Mouse (Mus musculus): ENCODE measurements around the gene Mbd5. TPM values are rescaled to one million over a fixed set of nuclear protein-coding genes. Genes with fewer than 3 reads are reported as not detected.
A peak's percentile ranks its signal among the peaks of the same experiment; 100 is the strongest.
"Not testable (repeated sequence)": the region's sequence is repeated elsewhere in the genome, so short reads cannot be mapped to it uniquely, and the experiment has no call there.

Gene Mbd5
- polyA plus RNA-seq, 1 experiment from 2014 or later, result 40.2 TPM

- Histone ChIP-seq H3K9me3 (no peaks in the 10 kb centered on the region), H3K36me3 (no peaks in the 10 kb centered on the region), H3K27ac (no peak overlapping the region), H3K9ac (replicated peaks) (no peak overlapping the region), H3K27me3 (no peaks in the 10 kb centered on the region), H3K4me3 (replicated peaks) (no peak overlapping the region), H3K4me1 (replicated peaks) (no peaks in the 10 kb centered on the region), H3K4me2 (replicated peaks) (no peak overlapping the region)
- 90% methylated on average over 3 of the region's 3 CpGs for WGBS
- ATAC-seq, result no peak
Measured at GRCm38 (mm10) chr2:49177015-49177414, 227.7 kb downstream of the Mbd5 start.

GRCm38 (mm10) chr2:49190984-49191383 lies 241.7 kb downstream of the Mbd5 start:
- Histone ChIP-seq H3K27ac (peak overlapping the region; percentile 47; the same call in 1 of the 2 replicates), H3K36me3 (peaks cover under 1% of the 10 kb centered on the region; the same call in 1 of the 2 replicates), H3K4me2 (replicated peaks) (no peak overlapping the region), H3K4me1 (replicated peaks) (no peaks in the 10 kb centered on the region), H3K9ac (replicated peaks) (no peak overlapping the region), H3K9me3 (no peaks in the 10 kb centered on the region; the same call in 1 of the 2 replicates), H3K27me3 (no peaks in the 10 kb centered on the region), H3K4me3 (replicated peaks) (no peak overlapping the region)
- no peak for ATAC-seq
- 78% methylated on average over 2 of the region's 2 CpGs for WGBS

DNA sequence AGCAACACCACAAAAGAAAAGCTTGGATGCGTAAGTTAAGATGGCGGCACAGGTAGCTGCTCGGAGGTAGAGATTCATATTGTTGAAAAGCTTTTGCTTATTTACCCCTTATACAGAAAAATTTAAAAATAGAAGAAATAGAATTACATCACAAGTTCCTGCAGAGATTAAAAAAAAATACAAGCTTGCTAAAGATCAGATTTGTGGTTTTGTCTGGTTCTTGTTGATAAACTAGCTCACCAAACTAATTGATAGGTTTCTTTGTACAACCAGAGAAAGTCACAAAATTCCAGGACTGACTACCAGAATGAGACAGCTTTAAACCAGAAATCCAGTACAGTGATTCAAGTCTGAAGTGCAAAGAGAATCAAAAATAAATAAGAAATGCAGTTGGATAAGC lies 242.4 kb downstream of the Mbd5 start:
- ATAC-seq, result no peak
- no peak overlapping the region for H3K9ac ChIP-seq (replicated peaks)
- no peaks in the 10 kb centered on the region for H3K36me3 ChIP-seq
- no peak overlapping the region for H3K4me2 ChIP-seq (replicated peaks)
- no peak overlapping the region for H3K27ac ChIP-seq
- no peaks in the 10 kb centered on the region for H3K4me1 ChIP-seq (replicated peaks)
- WGBS, result 96% methylated on average over 3 of the region's 3 CpGs
- H3K27me3 ChIP-seq, result no peaks in the 10 kb centered on the region
- no peak overlapping the region for H3K4me3 ChIP-seq (replicated peaks)
- H3K9me3 ChIP-seq, result no peaks in the 10 kb centered on the region

- Histone ChIP-seq H3K9me3 (no peaks in the 10 kb centered on the region), H3K27me3 (no peaks in the 10 kb centered on the region), H3K36me3 (no peaks in the 10 kb centered on the region), H3K4me3 (replicated peaks) (no peak overlapping the region), H3K4me2 (replicated peaks) (no peak overlapping the region), H3K9ac (replicated peaks) (no peak overlapping the region), H3K4me1 (replicated peaks) (no peaks in the 10 kb centered on the region), H3K27ac (no peak overlapping the region)
- 65% methylated on average over 1 of the region's 1 CpGs for whole genome bisulfite sequencing
- no peak for ATAC-seq
Measured at GRCm38 (mm10) chr2:49204081-49204480, 254.8 kb downstream of the Mbd5 start.

DNA sequence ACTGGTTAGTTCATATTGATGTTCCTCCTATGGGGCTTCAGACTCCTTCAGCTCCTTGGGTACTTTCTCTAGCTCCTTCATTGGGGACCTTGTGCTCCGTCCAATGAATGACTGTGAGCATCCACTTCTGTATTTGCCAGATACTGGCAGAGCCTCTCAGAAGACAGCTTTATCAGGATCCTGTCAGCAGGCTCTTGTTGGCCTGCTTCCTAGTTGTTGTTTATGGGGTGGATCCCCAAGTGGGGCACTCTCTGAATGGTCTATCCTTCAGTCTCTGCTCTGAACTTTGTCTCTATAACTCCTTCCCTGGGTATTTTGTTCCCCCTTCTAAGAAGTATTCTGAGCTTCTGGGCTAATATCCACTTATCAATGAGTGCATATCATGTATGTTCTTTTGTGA lies 256.4 kb downstream of the Mbd5 start:
- WGBS, result 100% methylated on average over 1 of the region's 1 CpGs
- H3K4me2 ChIP-seq (replicated peaks); H3K4me1 ChIP-seq (replicated peaks); H3K27me3 ChIP-seq; H3K9me3 ChIP-seq; H3K27ac ChIP-seq; H3K9ac ChIP-seq (replicated peaks); H3K36me3 ChIP-seq; ATAC-seq; H3K4me3 ChIP-seq (replicated peaks): not testable (repeated sequence)

- Histone ChIP-seq H3K36me3 (no peaks in the 10 kb centered on the region), H3K4me2 (replicated peaks) (no peak overlapping the region), H3K9me3 (no peaks in the 10 kb centered on the region), H3K4me1 (replicated peaks) (no peaks in the 10 kb centered on the region), H3K4me3 (replicated peaks) (no peak overlapping the region), H3K27ac (no peak overlapping the region), H3K27me3 (no peaks in the 10 kb centered on the region), H3K9ac (replicated peaks) (no peak overlapping the region)
- 82% methylated on average over 3 of the region's 3 CpGs for WGBS
- no peak for ATAC-seq
Measured at GRCm38 (mm10) chr2:49209349-49209748, 260.0 kb downstream of the Mbd5 start.

GRCm38 (mm10) chr2:49210408-49210807 lies 261.1 kb downstream of the Mbd5 start:
- H3K36me3 ChIP-seq, result no peaks in the 10 kb centered on the region
- H3K4me1 ChIP-seq (replicated peaks), result no peaks in the 10 kb centered on the region
- H3K27me3 ChIP-seq, result no peaks in the 10 kb centered on the region
- no peak overlapping the region for H3K4me2 ChIP-seq (replicated peaks)
- ATAC-seq, result no peak
- no peak overlapping the region for H3K9ac ChIP-seq (replicated peaks)
- H3K9me3 ChIP-seq, result no peaks in the 10 kb centered on the region
- no peak overlapping the region for H3K27ac ChIP-seq
- H3K4me3 ChIP-seq (replicated peaks), result no peak overlapping the region
- WGBS, result 91% methylated on average over 1 of the region's 1 CpGs

- H3K9me3 ChIP-seq, result no peaks in the 10 kb centered on the region
- H3K4me3 ChIP-seq (replicated peaks), result no peak overlapping the region
- no peak overlapping the region for H3K9ac ChIP-seq (replicated peaks)
- no peak for ATAC-seq
- H3K27ac ChIP-seq, result no peak overlapping the region
- H3K36me3 ChIP-seq, result no peaks in the 10 kb centered on the region
- no peak overlapping the region for H3K4me2 ChIP-seq (replicated peaks)
- H3K27me3 ChIP-seq, result no peaks in the 10 kb centered on the region
- no peaks in the 10 kb centered on the region for H3K4me1 ChIP-seq (replicated peaks)
Measured at GRCm38 (mm10) chr2:49229725-49230124, 280.4 kb downstream of the Mbd5 start.

DNA sequence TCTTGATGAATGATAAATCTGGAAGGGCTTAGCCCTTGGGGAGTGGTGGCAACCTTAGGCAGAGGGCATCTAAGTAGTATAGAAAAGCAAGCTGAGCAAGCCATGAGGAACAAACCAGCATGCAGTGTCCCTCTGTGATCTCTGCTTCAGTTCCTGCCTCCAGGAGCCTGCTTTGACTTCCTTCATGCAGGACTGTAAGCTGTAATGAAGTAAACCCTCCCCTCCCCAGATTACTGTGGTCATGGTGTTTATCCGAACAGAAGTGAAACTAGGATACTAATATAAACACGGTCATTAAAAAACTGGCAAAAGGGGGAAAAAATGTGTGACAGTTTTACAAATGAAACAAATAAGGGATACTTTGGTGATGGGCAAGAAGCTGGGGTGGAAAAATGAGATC lies 284.8 kb downstream of the Mbd5 start:
- no peaks in the 10 kb centered on the region for H3K4me1 ChIP-seq (replicated peaks)
- H3K27me3 ChIP-seq, result no peaks in the 10 kb centered on the region
- H3K9ac ChIP-seq (replicated peaks), result no peak overlapping the region
- H3K9me3 ChIP-seq, result no peaks in the 10 kb centered on the region
- 90% methylated on average over 2 of the region's 2 CpGs for WGBS
- H3K4me3 ChIP-seq (replicated peaks), result no peak overlapping the region
- H3K36me3 ChIP-seq, result peaks cover 10% of the 10 kb centered on the region
- H3K27ac ChIP-seq, result no peak overlapping the region
- no peak for ATAC-seq
- no peak overlapping the region for H3K4me2 ChIP-seq (replicated peaks)

DNA sequence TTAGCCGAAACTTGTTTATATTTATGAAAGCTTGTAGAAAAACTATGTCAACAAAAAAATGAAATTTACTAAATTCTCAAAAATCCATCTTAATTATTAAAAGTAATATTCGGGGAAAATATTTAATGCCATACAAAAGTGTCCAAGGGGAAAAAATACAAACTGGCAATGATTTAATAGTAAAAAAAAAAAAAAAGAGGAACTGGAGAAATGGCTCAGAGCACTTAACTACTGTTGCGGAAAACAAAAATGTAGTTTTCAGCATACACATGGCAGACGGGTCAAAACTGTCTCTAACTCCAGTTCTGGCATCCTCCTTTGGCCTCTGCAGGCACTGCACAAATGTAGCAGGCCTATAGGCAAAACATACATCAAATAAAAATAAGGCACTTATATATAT lies 292.4 kb downstream of the Mbd5 start:
- 91% methylated on average over 4 of the region's 4 CpGs for WGBS
- H3K9ac ChIP-seq (replicated peaks), result no peak overlapping the region

GRCm38 (mm10) chr2:49264092-49264491 lies 314.8 kb downstream of the Mbd5 start:
- WGBS, result 61% methylated on average over 2 of the region's 2 CpGs

More for the DNA sequence above, 292.4 kb downstream of the Mbd5 start:
- Histone ChIP-seq H3K9me3 (no peaks in the 10 kb centered on the region), H3K36me3 (peaks cover under 1% of the 10 kb centered on the region; the same call in 1 of the 2 replicates), H3K4me1 (replicated peaks) (no peaks in the 10 kb centered on the region), H3K4me3 (replicated peaks) (no peak overlapping the region), H3K27me3 (no peaks in the 10 kb centered on the region), H3K4me2 (replicated peaks) (no peak overlapping the region), H3K27ac (no peak overlapping the region)
- no peak for ATAC-seq

DNA sequence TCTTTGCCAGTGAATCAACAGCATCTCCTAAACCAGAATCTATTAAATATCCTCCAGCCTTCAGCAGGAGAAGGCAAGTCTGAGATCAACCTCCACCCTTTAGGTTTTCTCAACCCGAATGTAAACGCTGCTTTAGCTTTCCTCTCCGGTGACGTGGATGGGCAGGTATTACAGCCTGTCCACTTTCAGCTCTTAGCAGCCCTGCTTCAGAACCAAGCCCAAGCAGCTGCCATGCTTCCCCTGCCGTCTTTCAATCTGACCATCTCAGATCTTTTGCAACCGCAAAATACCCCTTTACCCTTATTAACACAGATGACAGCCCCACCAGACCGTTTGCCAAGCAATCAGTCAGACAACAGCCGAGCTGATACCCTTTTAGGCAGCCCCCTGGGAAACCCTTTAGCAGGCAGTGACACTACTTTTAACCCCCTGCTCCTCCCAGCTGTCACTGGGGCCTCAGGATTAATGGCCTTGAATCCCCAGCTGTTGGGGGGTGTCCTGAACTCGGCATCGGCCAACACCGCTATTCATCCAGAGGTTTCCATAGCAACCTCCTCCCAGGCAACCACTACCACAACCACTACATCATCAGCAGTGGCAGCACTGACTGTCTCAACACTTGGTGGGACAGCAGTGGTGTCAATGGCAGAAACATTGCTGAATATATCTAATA lies 323.1 kb downstream of the Mbd5 start:
- H3K4me2 ChIP-seq (replicated peaks), result peak overlapping the region; percentile 15
- H3K27ac ChIP-seq, result peak overlapping the region; percentile 58
- H3K9ac ChIP-seq (replicated peaks), result no peak overlapping the region

More at GRCm38 (mm10) chr2:49264092-49264491, 314.8 kb downstream of the Mbd5 start:
- H3K27me3 ChIP-seq, result no peaks in the 10 kb centered on the region
- H3K4me1 ChIP-seq (replicated peaks), result no peaks in the 10 kb centered on the region
- H3K4me2 ChIP-seq (replicated peaks), result no peak overlapping the region
- no peaks in the 10 kb centered on the region for H3K9me3 ChIP-seq
- no peak overlapping the region for H3K27ac ChIP-seq
- H3K36me3 ChIP-seq, result no peaks in the 10 kb centered on the region
- ATAC-seq, result no peak
- no peak overlapping the region for H3K9ac ChIP-seq (replicated peaks)
- no peak overlapping the region for H3K4me3 ChIP-seq (replicated peaks)

More for the DNA sequence above, 323.1 kb downstream of the Mbd5 start:
- 14% methylated on average over 11 of the region's 11 CpGs for WGBS
- Histone ChIP-seq H3K36me3 (peaks cover 3% of the 10 kb centered on the region), H3K4me3 (replicated peaks) (no peak overlapping the region; the same call in 1 of the 2 replicates), H3K4me1 (replicated peaks) (peaks cover 10% of the 10 kb centered on the region), H3K9me3 (no peaks in the 10 kb centered on the region), H3K27me3 (no peaks in the 10 kb centered on the region)
- peak; percentile 94 for ATAC-seq
